Mouse (Mus musculus): ENCODE measurements around the gene Wipi2.
A peak's percentile ranks its signal among the peaks of the same experiment; 100 is the strongest.

Wipi2 gene

GRCm38 (mm10) chr5:142692971-142693737 is 65.7 kb downstream of the Wipi2 start:
- DNase-seq (ENCODE audit: low read depth, low spot score): peak; percentile 34

- DNase-seq (ENCODE audit: low read depth, low spot score): peak; percentile 74
Measured at GRCm38 (mm10) chr5:142693738-142694430, 66.4 kb downstream of the Wipi2 start.

DNA sequence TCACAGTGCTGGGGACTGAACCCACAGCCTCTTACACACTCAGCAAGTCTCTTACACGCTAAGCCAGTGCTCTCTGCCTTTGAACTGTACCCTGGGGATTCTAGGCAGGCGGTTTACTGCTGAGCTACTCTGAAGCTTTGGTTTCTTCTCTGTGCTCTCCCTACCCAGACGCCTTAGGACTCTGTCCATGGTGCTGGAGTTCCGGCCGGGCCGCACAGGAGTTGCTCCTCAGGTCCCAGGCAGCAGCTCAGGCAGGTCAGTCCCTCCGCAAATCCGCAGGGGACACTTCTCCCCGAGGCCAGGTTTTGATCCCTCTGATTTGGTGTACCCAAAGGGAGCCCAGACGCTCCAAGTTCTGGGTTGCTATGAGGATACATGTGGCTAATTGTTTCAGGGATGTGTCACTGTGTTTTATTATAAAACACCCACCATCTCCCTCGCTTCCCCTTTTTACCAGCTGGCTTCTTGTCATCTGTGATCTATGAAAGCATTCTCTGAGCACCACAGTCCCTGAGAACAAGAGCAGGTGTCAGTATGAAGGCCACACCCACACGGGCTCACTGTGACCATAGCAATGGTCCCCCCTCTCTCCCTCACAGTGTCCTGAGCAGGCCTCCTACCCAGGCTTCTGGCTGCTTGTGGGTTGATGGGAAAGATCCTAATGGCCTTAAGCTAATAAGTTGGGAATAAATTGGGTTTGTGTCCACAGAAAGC is 67.3 kb downstream of the Wipi2 start:
- DNase-seq (ENCODE audit: low read depth, low spot score): peak; percentile 60

DNA sequence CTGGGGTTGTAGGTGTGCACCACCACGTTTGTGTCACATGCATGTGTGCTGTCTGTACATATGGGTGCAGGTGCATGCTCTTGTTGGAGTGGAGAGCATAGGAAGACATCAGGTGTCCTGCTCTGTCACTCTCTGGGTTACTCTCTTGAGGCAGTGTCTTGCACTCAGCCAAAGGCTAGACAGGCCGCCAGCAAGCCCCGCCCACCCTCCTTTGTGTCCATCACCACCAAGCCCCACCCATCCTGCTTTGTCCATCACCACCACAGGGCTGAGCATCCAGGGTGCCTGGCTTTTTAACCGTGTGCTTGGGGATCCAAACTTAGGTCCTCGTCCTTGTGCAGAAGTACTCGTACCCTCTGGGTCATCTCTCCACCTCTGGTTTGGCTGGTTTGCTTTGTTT is 68.8 kb downstream of the Wipi2 start:
- DNase-seq (ENCODE audit: low read depth, low spot score): no peak

DNA sequence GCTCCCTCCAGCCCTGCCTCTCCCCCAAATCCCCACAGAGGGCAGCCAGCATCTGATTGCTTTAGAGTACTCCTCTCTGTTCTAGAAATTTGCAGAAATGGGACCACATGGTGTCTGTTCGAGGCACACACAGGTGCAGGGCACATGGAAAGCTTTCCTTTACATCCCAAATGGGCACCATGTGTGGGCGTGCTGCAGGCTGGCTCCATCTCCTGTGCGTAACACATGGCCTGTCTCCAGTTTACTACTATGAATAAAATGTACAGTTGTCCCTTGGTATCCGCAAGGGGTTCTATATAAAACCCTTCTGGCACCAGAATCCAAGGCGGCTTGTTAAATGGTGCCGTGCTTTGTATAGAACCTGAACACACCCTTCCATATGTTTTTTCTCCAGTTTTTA is 69.4 kb downstream of the Wipi2 start:
- DNase-seq (ENCODE audit: low read depth, low spot score): peak; percentile 89

DNA sequence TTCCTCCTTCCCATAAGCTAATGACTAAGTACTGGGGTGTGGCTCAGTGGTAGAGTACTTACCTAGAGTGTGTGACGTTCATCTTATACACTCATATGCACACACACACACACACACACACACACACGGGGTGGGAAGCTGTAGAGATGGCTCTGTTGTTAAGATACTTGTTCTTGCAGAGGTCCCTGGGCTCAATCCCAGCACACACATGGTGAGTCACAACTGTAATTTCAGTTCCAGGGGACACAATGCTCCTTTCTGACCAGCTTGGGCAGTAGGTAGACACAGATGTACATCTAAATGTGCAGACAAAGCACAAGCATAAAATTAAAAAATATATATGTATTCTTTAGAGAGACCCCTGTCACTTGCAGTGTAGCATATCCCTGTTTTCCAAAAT is 70.2 kb downstream of the Wipi2 start:
- peak; percentile 59 for DNase-seq (ENCODE audit: low read depth, low spot score)

- DNase-seq (ENCODE audit: low read depth, low spot score): no peak
Measured at GRCm38 (mm10) chr5:142700842-142701589, 73.5 kb downstream of the Wipi2 start.

- DNase-seq (ENCODE audit: low read depth, low spot score): peak; percentile 78
Measured at GRCm38 (mm10) chr5:142701651-142702510, 74.4 kb downstream of the Wipi2 start.

DNA sequence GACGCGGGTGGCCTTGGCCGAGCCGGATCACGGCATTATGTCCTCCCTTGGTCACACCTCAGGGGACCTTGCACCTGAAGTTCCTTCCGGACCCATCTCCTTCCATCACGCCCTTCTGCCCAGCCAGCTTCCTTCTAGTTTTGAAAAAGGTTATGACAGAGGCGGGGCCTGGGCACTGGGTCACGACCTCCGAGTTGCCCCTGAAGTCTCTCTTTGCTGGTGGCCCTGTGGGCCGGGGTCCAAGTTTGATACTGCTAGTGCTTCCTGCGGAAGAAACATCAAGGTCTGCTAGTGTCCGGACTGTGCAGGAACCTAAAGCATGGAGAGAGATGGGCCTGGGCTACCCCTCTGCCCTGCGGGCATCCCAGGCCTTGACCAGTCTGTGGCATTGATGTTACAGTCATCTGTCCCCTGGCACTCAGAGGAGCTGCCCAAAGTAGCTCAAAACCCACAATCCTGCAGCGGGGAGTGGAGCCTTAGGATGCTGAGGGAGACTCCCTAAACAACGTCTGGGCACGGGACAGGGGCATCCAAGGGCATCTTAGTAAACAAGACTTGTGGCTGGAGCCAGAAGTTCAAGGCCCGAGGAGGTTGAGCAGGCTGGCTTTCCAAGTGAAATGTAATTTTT is 75.1 kb downstream of the Wipi2 start:
- no peak for DNase-seq (ENCODE audit: low read depth, low spot score)

GRCm38 (mm10) chr5:142703569-142703968 is 76.1 kb downstream of the Wipi2 start:
- peak; percentile 86 for DNase-seq (ENCODE audit: low read depth, low spot score)

GRCm38 (mm10) chr5:142707709-142708108 is 80.2 kb downstream of the Wipi2 start:
- DNase-seq (ENCODE audit: low read depth, low spot score): no peak

- no peak for DNase-seq (ENCODE audit: low read depth, low spot score)
Measured at GRCm38 (mm10) chr5:142709436-142709835, 81.9 kb downstream of the Wipi2 start.

DNA sequence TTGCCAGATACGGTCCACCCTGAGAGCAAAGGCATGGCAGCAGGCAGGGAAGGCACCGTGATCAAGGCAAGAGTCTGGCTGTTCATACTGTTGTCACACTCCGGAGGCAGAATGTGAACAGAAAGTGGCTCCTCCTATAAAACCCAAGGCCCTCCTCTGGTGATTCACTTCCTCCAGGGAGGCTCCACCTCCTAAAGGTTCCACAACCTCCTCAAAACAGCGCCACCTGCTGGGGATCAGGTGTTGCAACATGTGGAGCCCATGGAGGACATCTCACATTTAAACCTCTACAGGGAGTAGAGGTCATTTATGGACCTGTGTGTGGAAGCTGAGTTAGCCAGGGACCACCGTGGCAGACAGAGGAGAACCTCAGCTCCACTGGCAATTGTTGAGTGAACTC is 84.9 kb downstream of the Wipi2 start:
- DNase-seq (ENCODE audit: low read depth, low spot score): no peak

GRCm38 (mm10) chr5:142713966-142714365 is 86.5 kb downstream of the Wipi2 start:
- DNase-seq (ENCODE audit: low read depth, low spot score): peak; percentile 73

GRCm38 (mm10) chr5:142715059-142715458 is 87.6 kb downstream of the Wipi2 start:
- DNase-seq (ENCODE audit: low read depth, low spot score): no peak

- DNase-seq (ENCODE audit: low read depth, low spot score): no peak
Measured at GRCm38 (mm10) chr5:142716056-142716455, 88.6 kb downstream of the Wipi2 start.

- DNase-seq (ENCODE audit: low read depth, low spot score): peak; percentile 87
Measured at GRCm38 (mm10) chr5:142718037-142718436, 90.5 kb downstream of the Wipi2 start.

DNA sequence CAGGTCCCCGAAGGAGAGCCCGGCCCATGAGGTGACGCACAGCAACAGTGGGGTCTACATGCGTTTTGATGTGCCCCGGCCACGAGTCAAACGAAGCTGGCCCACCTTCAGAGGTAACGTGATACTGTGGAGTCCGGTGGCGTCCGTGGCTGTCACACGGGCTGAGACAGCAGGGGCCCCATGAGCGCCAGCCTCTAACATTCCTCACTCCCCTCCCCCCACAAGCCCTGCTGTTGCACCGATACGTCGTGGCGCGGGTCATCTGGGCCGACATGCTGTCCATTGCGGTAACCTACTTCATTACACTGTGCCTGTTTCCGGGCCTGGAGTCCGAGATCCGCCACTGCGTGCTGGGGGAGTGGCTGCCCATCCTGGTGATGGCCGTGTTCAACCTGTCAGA is 91.0 kb downstream of the Wipi2 start:
- DNase-seq (ENCODE audit: low read depth, low spot score): no peak

GRCm38 (mm10) chr5:142719897-142720296 is 92.4 kb downstream of the Wipi2 start:
- DNase-seq (ENCODE audit: low read depth, low spot score): no peak

All from brain, adult 2 months (tissue).